Mouse (Mus musculus) urinary bladder, adult 2 months (tissue): ENCODE results near the gene Fzd10. TPM values are rescaled to one million over a fixed set of nuclear protein-coding genes. Genes with fewer than 3 reads are reported as not detected.

Experiments used
- DNase-seq: peaks from one replicate; pipeline ENCODE4 v3.0.0; 2022; ENCODE audit warnings: low spot score
- polyA plus RNA-seq: library from polyadenylated mRNA; depleted of rRNA; stranded (reverse); fragments of >200 nt; gene quantifications from 2 replicates; pipeline ENCODE4 v1.2.3, GENCODE M21; 2012; rRNA removed

The Fzd10 gene
- polyA plus RNA-seq, 1 experiment: 2.0 TPM

DNA sequence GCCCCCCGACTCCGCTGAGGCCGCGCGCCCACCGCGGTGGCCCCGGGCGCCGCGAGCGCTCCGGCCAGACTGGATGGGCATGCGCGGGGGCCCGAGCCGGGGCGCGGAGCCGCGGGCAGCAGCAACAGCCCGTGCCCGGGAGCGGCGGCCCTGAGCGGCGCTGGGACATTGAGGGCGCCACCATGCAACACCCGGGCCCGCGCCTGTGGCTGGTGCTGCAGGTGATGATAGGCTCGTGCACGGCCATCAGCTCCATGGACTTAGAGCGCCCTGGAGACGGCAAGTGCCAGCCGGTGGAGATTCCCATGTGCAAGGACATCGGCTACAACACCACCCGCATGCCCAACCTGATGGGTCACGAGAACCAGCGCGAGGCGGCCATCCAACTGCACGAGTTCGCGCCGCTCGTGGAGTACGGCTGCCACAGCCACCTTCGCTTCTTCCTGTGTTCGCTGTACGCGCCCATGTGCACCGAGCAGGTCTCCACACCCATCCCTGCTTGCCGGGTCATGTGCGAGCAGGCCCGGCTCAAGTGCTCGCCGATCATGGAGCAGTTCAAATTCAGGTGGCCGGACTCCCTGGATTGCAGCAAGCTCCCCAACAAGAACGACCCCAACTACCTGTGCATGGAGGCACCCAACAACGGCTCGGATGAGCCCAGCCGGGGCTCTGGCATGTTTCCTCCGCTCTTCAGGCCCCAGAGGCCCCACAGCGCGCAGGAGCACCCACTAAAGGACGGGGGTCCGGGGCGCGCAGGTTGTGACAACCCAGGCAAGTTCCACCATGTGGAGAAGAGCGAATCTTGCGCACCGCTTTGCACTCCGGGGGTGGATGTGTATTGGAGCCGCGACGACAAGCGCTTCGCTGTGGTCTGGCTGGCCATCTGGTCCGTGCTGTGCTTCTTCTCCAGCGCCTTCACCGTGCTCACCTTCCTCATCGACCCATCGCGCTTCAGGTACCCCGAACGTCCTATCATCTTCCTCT, 684 bp downstream of the Fzd10 start:
- DNase-seq: peak; percentile 49

DNA sequence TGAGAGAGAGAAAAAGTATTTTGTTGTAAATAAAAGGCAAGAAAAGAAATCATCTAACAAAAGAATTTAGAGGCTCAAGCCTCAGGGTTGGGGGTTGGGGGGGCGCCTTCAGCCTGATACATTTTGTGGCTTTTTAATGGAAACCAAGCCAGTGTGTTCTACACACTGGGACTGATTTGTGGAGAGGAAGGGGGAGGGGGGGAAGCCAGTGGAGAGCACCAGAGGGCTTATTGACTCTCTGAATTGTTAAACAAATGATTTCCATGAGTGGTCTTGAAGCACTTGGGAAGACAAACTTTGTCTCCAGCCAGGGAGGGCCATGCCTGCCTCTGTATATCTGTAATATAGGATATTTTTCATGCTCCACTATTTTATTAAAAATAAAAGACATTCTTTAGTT, 3.0 kb downstream of the Fzd10 start:
- DNase-seq: no peak

DNA sequence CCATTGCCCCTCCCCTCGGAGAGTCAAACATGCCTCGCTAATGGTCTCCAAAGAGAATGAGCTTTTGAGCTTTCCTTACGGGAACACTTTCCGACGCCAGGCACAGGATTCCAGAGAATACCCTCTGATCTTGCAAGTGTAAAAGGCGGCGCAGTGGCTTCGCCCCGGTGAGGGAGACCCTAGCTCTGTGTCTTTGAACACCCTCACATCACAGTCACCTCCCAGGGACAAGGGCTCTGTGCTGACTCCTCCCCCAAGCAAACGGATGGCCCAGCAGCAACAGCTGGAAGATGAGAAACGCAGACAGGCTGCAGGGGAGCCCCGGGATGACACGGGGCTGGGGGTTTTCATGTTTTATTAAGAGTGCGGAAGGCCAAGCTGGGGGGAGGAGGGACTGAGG, 6.0 kb downstream of the Fzd10 start:
- no peak for DNase-seq

DNA sequence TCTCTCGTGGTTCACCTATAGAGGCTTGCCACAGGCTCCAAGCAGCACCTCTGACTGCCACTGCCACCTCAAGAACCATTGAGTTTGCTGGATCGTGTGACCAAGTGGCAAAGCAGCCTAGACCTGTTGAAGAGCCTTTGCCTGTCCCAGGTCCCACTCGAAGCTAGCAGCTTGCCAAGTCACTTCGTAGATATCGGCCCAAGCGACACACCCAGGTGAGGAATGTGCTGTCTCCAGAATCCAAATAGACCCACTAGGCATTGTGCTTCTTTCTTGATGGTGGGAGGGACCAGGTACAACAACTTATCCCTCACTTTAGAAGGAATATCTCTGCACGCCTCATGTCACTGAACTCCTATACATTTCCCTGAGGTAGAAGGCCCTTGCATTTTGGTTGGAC, 8.4 kb downstream of the Fzd10 start:
- DNase-seq: no peak

DNA sequence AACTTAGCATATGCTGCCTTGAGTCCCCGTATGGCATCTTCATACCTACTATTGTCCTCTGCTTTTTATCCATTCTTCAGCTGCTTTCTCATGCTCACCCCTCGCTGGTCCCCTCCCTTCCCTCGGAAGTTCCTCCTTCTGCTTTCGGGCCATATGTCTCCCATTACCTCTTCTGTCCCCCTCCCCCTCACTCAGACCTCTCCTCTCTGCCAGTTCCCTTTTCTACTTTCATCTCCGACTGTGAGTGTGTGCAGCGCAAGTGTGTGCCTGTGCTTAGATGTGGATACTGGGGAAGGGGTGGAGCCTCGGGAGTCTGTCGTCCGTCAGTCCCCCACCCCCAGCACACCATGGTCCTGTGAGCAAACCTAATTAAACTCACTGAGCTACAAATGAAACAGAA, 17.0 kb downstream of the Fzd10 start:
- no peak for DNase-seq

DNA sequence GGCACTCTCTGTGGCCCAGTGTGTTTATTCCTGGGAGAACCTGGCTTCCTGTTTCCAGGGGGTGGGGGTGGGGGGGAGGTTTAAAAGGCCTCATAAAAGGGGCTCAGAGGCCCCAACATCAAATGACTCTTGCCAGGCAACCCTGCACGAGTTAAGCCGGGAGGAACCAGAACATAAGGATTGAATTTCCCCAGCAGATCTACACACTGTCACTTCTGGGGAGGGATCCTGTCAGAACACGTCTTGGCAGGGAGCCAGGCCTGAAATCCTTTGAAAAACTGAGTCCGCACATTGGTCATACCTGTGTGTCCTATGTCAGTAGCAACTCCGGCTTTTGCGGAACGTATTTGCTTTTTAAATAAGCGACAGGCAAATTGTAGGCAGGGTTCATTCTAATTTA, 19.3 kb downstream of the Fzd10 start:
- DNase-seq: peak; percentile 31

DNA sequence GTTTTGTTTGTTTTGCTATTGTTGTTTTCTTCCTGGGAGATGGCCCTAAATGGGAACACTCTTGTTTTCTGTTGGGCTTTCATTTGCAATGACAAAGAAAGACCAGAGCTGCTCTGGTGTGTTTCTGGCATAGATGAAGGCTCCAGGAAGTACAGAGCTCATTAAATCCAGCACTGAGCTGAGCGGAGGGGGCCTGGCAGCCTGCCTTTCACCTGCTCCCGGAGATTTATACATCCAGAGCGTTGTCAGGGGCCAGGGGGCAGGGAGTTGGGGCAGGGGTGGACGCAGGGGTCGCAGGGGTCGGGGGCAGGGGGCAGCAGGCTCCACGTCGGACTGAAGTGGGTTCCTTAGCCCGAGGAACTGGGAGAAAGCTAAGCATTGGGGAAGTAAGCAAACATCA, 19.8 kb downstream of the Fzd10 start:
- DNase-seq: no peak

DNA sequence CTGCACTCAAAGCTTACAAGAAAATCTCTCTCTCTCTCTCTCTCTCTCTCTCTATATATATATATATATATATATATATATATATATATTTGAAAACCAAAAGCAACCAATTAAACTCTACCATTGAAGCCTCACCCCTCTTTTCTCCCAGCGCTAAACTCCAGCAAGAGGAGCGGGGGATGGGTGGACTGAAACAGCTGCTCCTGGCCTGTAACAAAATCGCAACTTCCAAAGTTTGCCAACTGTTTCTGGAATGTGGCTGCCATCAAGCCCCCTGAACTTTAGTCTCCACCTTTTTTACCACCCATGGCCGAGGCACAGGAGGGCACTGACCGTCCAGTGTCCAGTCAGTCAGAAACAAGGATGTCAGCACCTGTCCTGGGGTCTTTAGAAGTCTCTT, 27.1 kb downstream of the Fzd10 start:
- DNase-seq: no peak

DNA sequence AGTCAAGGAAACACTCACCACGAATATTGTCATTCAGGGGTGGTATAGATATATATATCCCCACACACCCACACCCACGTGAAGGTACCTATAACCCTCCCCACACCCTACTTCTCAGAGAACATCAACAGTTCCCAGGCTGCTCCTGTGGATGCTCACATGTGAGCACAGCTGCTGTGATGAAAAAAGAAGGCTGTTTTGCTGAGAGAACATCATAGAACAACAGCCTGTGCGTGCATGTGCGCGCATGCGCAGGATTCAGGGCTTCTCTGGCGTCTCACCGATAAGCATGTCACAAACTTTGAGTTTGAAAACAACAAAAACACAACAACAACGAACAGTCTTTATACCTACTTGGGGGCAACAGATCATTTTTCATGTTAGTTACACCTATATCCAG, 36.0 kb downstream of the Fzd10 start:
- DNase-seq: no peak

DNA sequence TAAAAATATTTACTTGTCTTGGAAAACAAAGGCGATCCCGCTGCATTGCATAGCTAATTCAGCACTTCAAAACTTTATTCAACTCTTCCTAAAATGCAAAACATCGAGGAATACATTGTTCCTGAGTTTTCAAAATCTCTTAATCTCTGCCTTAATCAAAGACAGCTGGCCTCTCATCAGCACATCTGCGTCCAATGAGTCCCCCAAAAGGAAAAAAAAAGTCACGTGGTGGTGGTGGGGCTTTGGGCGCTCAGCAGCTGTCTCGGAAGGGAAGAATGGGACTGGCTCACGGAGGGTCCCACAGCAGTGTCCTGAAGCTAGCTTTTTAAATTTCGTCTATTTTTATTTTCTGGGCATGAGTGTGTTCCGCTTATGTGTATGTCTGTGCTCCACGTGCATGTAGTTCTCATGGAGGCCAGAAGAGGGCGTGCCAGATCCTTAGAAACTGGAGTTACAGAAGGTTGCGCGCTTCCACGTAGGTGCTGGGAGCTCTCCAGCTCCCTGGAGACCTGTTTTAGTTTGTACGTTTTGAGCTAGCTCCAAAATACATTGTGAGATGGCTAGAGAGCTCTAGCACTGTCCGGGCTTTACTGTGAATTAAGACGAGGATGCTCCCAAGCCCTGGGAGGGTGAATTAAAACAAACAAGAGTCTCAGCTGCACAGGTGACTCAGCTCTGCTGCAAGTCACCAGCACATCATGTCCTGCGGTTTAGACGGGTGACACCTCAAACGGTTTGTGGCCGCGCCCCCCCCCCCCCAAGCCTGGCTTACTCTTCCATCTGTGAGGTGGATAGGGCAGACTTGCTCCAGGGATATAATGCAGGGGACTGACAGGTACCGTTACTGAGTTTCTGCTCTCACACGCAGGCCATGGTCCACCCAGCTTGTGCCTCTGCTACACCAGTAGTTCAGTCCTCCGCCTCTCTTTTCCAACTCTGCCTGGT, 36.7 kb downstream of the Fzd10 start:
- DNase-seq: no peak

DNA sequence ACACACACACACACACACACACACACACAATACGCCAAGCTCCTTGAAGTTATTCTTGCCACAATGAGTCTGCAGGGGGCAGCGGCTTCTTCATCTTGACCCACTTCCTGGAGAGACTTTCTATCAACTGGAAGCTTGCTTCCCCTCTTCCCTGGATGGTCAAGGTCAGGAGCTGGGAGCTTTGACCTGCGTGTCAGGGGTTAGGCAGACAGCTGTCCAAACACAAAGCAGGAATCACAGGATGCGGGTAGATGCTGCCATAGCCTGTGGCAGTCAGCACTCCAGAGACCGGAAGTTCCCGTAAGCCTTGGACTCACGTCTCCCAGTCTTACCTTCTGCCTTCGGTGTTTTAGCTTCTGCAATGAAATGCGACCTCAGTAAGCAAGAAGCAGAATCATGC, 38.1 kb downstream of the Fzd10 start:
- no peak for DNase-seq

DNA sequence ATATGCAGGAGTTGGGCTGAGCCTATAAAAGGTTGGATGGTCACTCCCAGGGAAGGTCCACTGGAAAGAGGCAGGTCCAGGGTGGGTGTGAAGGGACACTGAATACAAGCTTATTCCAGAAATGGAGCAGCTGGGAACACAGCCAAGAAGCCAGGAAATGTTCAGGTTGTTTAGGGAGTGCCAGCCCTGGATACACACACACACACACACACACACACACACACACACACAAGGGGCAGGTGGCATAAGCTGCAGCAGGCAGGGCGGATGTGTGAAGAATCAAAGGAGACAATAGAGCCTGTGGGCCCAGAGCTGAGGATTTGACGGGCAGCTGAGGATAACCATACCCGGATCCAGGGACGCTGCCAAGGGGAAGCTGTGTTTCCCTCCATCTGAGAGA, 42.4 kb downstream of the Fzd10 start:
- DNase-seq: no peak

DNA sequence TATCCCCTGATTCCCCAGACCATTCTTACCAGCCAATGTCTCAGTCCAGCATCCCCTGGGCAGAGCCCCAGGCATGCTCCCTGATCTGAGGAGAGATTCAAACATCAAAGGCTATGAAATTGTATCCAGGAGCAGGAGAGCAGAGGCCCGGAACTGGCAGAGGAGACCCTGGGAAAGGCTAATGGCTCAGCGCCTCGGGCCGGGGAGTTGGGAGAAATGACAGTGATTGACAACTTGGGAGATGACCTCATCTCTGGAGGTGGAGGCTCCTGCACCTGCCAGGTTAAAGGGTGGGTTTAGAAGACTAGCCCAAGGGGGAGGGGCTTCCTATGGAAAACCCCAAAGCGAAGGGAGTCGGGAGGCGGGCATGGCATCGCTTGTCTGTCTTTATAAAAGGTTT, 45.1 kb downstream of the Fzd10 start:
- DNase-seq: no peak

DNA sequence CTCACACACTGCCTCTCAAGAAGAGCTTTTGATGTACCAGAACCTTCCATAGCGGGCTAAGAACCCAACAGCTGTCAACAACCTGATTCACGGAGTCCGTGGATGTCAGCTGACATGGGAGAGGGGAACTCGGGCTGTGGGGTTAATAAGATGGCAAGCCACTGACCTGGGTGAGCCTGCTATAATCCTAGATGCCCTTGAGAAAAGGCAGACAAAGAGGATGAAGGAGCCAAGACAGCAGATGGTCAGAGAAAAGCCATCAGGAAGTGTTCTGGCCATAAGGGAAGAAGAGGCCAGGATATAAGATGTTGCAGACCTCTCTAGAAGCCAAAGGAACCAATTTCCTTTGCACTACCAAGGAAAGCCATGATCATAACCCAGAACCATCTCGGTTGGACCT, 45.6 kb downstream of the Fzd10 start:
- DNase-seq: no peak

DNA sequence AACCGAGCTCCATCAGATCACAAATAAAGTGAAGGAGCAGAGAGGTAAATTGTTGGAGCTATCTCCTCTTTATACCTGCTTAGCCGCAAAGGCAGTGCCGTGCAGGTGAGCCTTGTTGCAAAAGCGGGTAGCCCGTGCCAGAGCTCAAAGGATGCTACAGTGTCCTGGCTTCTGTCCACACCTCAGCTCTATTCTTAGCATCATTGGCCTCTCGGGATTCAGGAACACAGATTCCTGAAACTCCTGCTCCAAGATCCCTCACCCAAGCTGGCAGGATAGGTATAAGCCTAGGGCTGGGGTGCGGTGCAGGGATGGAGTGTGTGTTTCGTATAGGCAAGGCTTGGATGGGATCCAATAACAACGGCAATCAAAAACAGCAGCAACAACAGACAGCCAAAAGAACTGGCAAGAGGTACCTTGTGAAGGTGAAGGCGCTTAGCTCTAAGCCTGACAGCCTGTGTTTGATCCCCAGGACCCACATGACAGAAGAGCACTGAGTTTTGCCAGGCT, 46.6 kb downstream of the Fzd10 start:
- no peak for DNase-seq

DNA sequence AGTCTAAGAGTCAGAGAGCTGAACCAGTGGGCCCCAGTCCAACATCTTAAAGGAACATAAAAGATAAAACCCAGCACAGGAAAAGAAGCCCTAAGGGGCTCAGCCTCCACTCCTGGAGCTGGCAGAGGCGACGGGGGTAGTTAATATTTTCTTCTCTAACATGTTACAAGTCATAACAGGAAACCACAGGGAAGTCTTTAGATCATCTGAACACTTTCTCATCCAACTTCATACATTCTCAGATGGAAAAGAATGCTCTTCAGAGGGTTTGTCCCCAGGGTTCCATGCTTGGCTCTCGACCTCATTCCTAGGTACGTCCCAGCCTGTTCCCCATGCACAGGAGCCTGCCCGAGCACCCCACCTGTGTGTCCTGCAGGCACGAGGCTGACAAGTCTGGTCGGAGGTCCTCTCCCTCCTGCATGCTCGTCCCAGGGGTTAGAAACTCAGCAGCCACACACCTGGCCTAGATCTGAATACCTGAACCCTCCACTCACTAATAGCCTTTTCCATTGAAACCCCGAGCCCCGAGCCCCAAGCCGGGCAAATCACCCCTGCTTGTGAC, 48.8 kb downstream of the Fzd10 start:
- no peak for DNase-seq

Other genes with a start within 250 kb of the Fzd10 start
- gene Tmem132d, start 167.8 kb upstream of the Fzd10 start, polyA plus RNA-seq: 0.03 and 0.06 TPM in 2 replicates
- gene Piwil1, start 101.7 kb downstream of the Fzd10 start, polyA plus RNA-seq: not detected in 2 replicates